In genomic region chr1:38757791-38758403, GRCm38 (mm10) we compare ENCODE assay signal across 10 mouse cellular contexts.
DNase-seq lines count a peak whose midpoint lies in the region; ATAC-seq and TF ChIP-seq lines count a peak whose summit lies in the region.
"Had no signal": no experiment of that assay in that cellular context is flagged by ENCODE, and none has a peak within 500 bp of the region (broad histone marks: within the 10 kb centered on the region; RNA-seq: fewer than 3 reads in every experiment).

No protein-coding gene starts in this region.

- H3K4me2 ChIP-seq in kidney, embryonic 16.5 days (replicated peaks; ENCODE audit: low read depth, low read length), result no peak overlapping the region
- H3K4me2 ChIP-seq in embryonic facial prominence, embryonic 11.5 days (ENCODE audit: low read depth, low read length), result no peak overlapping the region
- H3K4me2 ChIP-seq in limb, embryonic 12.5 days, result peak overlapping the region; percentile 26
- H3K4me2 ChIP-seq: heart, embryonic 15.5 days had no signal

- no peak overlapping the region for H3K9ac ChIP-seq in kidney, embryonic 16.5 days (replicated peaks; ENCODE audit: low read length)
- H3K9ac ChIP-seq in embryonic facial prominence, embryonic 11.5 days (replicated peaks; ENCODE audit: low read length), result no peak overlapping the region
- no peak overlapping the region for H3K9ac ChIP-seq in limb, embryonic 12.5 days (replicated peaks)
- H3K9ac ChIP-seq: heart, embryonic 15.5 days had no signal

- no peak overlapping the region for H3K4me3 ChIP-seq in kidney, embryonic 16.5 days (ENCODE audit: low read length)
- no peak overlapping the region for H3K4me3 ChIP-seq in kidney, adult 2 months (ENCODE audit: insufficient read depth, low read depth, low read length)
- no peak overlapping the region for H3K4me3 ChIP-seq in cerebellum, adult 2 months (replicated peaks; ENCODE audit: insufficient read depth, low read depth, low read length)
- H3K4me3 ChIP-seq in embryonic facial prominence, embryonic 11.5 days (ENCODE audit: low read depth, low read length), result no peak overlapping the region
- no peak overlapping the region for H3K4me3 ChIP-seq in limb, embryonic 12.5 days (replicated peaks)
- H3K4me3 ChIP-seq: heart, embryonic 15.5 days had no signal

- no peak for TF ChIP-seq CTCF in kidney, adult 2 months (conservative IDR thresholded peaks at IDR 0.05; ENCODE audit: insufficient read depth, insufficient read length, low read depth, low read length)
- TF ChIP-seq CTCF in cerebellum, adult 2 months (IDR thresholded peaks at IDR 0.05; ENCODE audit: borderline replicate concordance, insufficient read depth, low read depth, low read length), result no peak

- peak; percentile 53; the same call in 1 of the 2 replicates for ATAC-seq in kidney, embryonic 16.5 days (ENCODE audit: low FRiP score, low TSS enrichment)
- no peak for ATAC-seq in embryonic facial prominence, embryonic 11.5 days (replicated peaks; ENCODE audit: insufficient number of reproducible peaks, low FRiP score, low TSS enrichment, low read depth)
- ATAC-seq in limb, embryonic 12.5 days (ENCODE audit: insufficient number of reproducible peaks, insufficient read depth, low FRiP score, low TSS enrichment, low read depth), result peak; percentile 72; the same call in 1 of the 2 replicates

- H3K36me3 ChIP-seq in kidney, embryonic 16.5 days (ENCODE audit: insufficient read depth, low read length), result no peaks in the 10 kb centered on the region
- no peaks in the 10 kb centered on the region for H3K36me3 ChIP-seq in kidney, adult 2 months (ENCODE audit: control insufficient read depth, insufficient read depth, low read length)
- no peaks in the 10 kb centered on the region for H3K36me3 ChIP-seq in embryonic facial prominence, embryonic 11.5 days (replicated peaks; ENCODE audit: control insufficient read depth, insufficient read depth, low read depth, low read length)
- H3K36me3 ChIP-seq in limb, embryonic 12.5 days, result no peaks in the 10 kb centered on the region
- H3K36me3 ChIP-seq: heart, embryonic 15.5 days had no signal

- H3K9me3 ChIP-seq in kidney, embryonic 16.5 days (ENCODE audit: low read length), result peaks cover 4% of the 10 kb centered on the region; the same call in 1 of the 2 replicates
- H3K9me3 ChIP-seq in embryonic facial prominence, embryonic 11.5 days (replicated peaks; ENCODE audit: control insufficient read depth, low read length), result no peaks in the 10 kb centered on the region
- peaks cover 3% of the 10 kb centered on the region; the same call in 1 of the 2 replicates for H3K9me3 ChIP-seq in limb, embryonic 12.5 days
- H3K9me3 ChIP-seq: heart, embryonic 15.5 days had no signal

- no peak overlapping the region for H3K27ac ChIP-seq in kidney, embryonic 16.5 days (ENCODE audit: low read length)
- no peak overlapping the region for H3K27ac ChIP-seq in kidney, adult 2 months (ENCODE audit: insufficient read depth, low read depth, low read length)
- H3K27ac ChIP-seq in cerebellum, adult 2 months (ENCODE audit: insufficient read depth, low read length), result no peak overlapping the region
- H3K27ac ChIP-seq in embryonic facial prominence, embryonic 11.5 days (replicated peaks; ENCODE audit: low read depth, low read length), result 0 out of 2 replicates have a peak overlapping the region, but pooled peaks have one; percentile 13
- H3K27ac ChIP-seq in limb, embryonic 12.5 days, result peak overlapping the region; percentile 88
- H3K27ac ChIP-seq: heart, embryonic 15.5 days had no signal

- no peaks in the 10 kb centered on the region for H3K27me3 ChIP-seq in kidney, embryonic 16.5 days (ENCODE audit: insufficient read depth, low read length)
- H3K27me3 ChIP-seq in kidney, adult 2 months (replicated peaks; ENCODE audit: control insufficient read depth, insufficient read depth, low read length), result no peaks in the 10 kb centered on the region
- no peaks in the 10 kb centered on the region for H3K27me3 ChIP-seq in cerebellum, adult 2 months (ENCODE audit: control insufficient read depth, insufficient read depth, low read length)
- no peaks in the 10 kb centered on the region for H3K27me3 ChIP-seq in embryonic facial prominence, embryonic 11.5 days (ENCODE audit: control insufficient read depth, insufficient read depth, low read length)
- no peaks in the 10 kb centered on the region for H3K27me3 ChIP-seq in limb, embryonic 12.5 days
- H3K27me3 ChIP-seq: heart, embryonic 15.5 days had no signal

- no peak for TF ChIP-seq POLR2A in kidney, adult 2 months (IDR thresholded peaks at IDR 0.05; ENCODE audit: low read depth, low read length)
- TF ChIP-seq POLR2A in cerebellum, adult 2 months (IDR thresholded peaks at IDR 0.05; ENCODE audit: borderline replicate concordance, insufficient read depth, low read length), result no peak

- H3K4me1 ChIP-seq in kidney, embryonic 16.5 days (ENCODE audit: insufficient read depth, low read length), result peaks cover 32% of the 10 kb centered on the region
- no peaks in the 10 kb centered on the region for H3K4me1 ChIP-seq in kidney, adult 2 months (ENCODE audit: control insufficient read depth, insufficient read depth, low read length)
- H3K4me1 ChIP-seq in cerebellum, adult 2 months (ENCODE audit: control insufficient read depth, insufficient read depth, low read length), result peaks cover 10% of the 10 kb centered on the region; the same call in 1 of the 2 replicates
- no peaks in the 10 kb centered on the region for H3K4me1 ChIP-seq in embryonic facial prominence, embryonic 11.5 days (ENCODE audit: control insufficient read depth, insufficient read depth, low read length)
- peaks cover 54% of the 10 kb centered on the region for H3K4me1 ChIP-seq in limb, embryonic 12.5 days (replicated peaks)

- 37% methylated on average over 5 of the region's 5 CpGs for WGBS in kidney, embryonic 16.5 days
- 53% methylated on average over 5 of the region's 5 CpGs for WGBS in kidney, adult 2 months
- WGBS in cerebellum, adult 2 months, result 16% methylated on average over 5 of the region's 5 CpGs
- 43% methylated on average over 5 of the region's 5 CpGs for WGBS in embryonic facial prominence, embryonic 11.5 days
- WGBS in limb, embryonic 12.5 days, result 19% methylated on average over 5 of the region's 5 CpGs

- DNase-seq in kidney, adult 2 months, result no peak
- DNase-seq in cerebellum, adult 2 months, result peak; percentile 63 to 73
- DNase-seq in embryonic facial prominence, embryonic 11.5 days (ENCODE audit: low spot score), result peak; percentile 31
- no peak for DNase-seq in thymus, postnatal 0 days (ENCODE audit: low spot score)
- no peak for DNase-seq in frontal cortex, postnatal 10 days (ENCODE audit: low spot score in 2 of 2)
- DNase-seq in adrenal gland, postnatal 25 days, result no peak
- DNase-seq: thymus, postnatal 36 days had no signal

Comparison
In these comparisons a context has a peak if more than half of its experiments do, and no peak if none do; other contexts are left out.
1. H3K27ac ChIP-seq: peak in embryonic facial prominence, embryonic 11.5 days (single experiment) and limb, embryonic 12.5 days (single experiment); none in kidney, embryonic 16.5 days (single experiment), kidney, adult 2 months (single experiment) and cerebellum, adult 2 months (single experiment).
2. DNase-seq: peak in cerebellum, adult 2 months (2 of 2) and embryonic facial prominence, embryonic 11.5 days (single experiment); none in kidney, adult 2 months (single experiment), thymus, postnatal 0 days (single experiment), frontal cortex, postnatal 10 days (0 of 2) and adrenal gland, postnatal 25 days (single experiment).